11 mouse cellular contexts compared by ENCODE assay signal in the genomic region with DNA sequence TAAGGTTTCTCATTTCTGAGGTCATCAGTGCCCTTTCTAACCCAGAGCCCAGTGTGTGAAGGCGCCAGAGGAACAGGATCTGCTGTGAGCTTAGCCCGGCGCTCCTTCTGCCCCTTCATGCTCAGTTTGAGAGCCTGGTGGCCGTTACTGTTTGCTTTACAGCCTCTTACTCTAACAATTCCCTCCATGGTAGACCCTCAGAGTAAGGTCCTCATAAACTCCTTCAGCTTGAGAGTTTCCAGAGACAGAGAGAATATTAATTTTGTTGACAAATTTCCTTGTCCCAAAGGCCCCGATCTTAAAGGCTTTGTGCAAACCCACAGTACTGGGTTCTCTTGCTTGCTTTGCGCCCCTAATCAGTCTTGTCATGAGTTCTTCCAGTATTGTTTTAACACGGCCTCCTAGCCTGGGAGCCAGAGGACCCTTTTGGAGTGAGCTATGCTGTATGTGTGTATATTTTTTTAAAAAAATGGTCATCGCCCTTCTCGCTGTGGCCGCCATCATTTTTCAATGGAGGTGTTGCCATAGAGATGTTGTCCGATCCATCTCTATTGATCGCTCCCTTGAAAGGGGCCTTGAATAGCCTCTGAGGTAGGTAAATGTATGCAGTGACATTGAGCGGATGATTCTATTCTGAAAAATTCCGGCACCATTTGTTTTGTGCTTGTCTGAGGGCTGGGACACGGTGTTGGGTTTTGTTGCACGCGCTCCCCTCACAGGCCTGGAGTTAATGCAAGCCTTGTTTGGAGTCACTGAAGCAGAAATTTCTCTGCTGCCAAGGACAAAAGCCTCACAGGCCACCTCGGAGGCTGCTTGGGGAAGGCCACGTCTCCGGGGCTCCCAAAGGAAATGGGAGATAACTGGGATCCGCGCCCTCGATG.
DNase-seq lines count a peak whose midpoint lies in the region; ATAC-seq lines count a peak whose summit lies in the region.
"Had no signal": no experiment of that assay in that cellular context is flagged by ENCODE, and none has a peak within 500 bp of the region (broad histone marks: within the 10 kb centered on the region; RNA-seq: fewer than 3 reads in every experiment).

No protein-coding gene starts in this region.

- peaks cover 9% of the 10 kb centered on the region for H3K4me1 ChIP-seq in forebrain, embryonic 14.5 days (ENCODE audit: control insufficient read depth, insufficient read depth, low read length)
- peaks cover 21% of the 10 kb centered on the region for H3K4me1 ChIP-seq in neural tube, embryonic 15.5 days

- no peak overlapping the region for H3K4me3 ChIP-seq in forebrain, embryonic 14.5 days (ENCODE audit: low read depth, low read length)
- no peak overlapping the region for H3K4me3 ChIP-seq in neural tube, embryonic 15.5 days (replicated peaks)

- peak; percentile 50 for DNase-seq in left cerebral cortex, postnatal 4 days
- DNase-seq in left cerebral cortex, adult 18-20 months (ENCODE audit: low spot score in 2 of 2): no peak
- peak; percentile 88 for DNase-seq in forebrain, embryonic 14.5 days (ENCODE audit: low spot score)
- peak; percentile 85 for DNase-seq in mesoderm, embryonic 11.5 days (ENCODE audit: low read depth, low spot score)
- DNase-seq in adrenal gland, adult (ENCODE audit: inconsistent age in 2 of 2, low spot score in 1 of 2): no peak
- DNase-seq: cerebellum, postnatal 25 days; heart, adult 18-20 months had no signal

- peak; percentile 87 for ATAC-seq in forebrain, embryonic 14.5 days
- ATAC-seq in neural tube, embryonic 15.5 days (ENCODE audit: low FRiP score): peak; percentile 54
- no peak for ATAC-seq in megakaryocyte-erythroid progenitor cell, adult 5-6 weeks (replicated peaks; ENCODE audit: low FRiP score, low TSS enrichment, poor library complexity, severe bottlenecking)
- no peak for ATAC-seq in erythroid progenitor cell, adult 5-6 weeks (replicated peaks; ENCODE audit: low FRiP score, poor library complexity, severe bottlenecking)

- peaks cover 43% of the 10 kb centered on the region for H3K27me3 ChIP-seq in forebrain, embryonic 14.5 days (replicated peaks; ENCODE audit: control insufficient read depth, insufficient read depth, low read length)
- peaks cover 72% of the 10 kb centered on the region for H3K27me3 ChIP-seq in neural tube, embryonic 15.5 days (replicated peaks)

- H3K4me2 ChIP-seq in forebrain, embryonic 14.5 days (ENCODE audit: low read length): peak overlapping the region; percentile 16; the same call in 1 of the 2 replicates
- peak overlapping the region; percentile 23 for H3K4me2 ChIP-seq in neural tube, embryonic 15.5 days

- intact Hi-C loops in left cerebral cortex, postnatal 4 days (cut with DNase I): no loop called here

- no peak overlapping the region for H3K9ac ChIP-seq in forebrain, embryonic 14.5 days (ENCODE audit: low read length)
- no peak overlapping the region for H3K9ac ChIP-seq in neural tube, embryonic 15.5 days (replicated peaks)

- peak overlapping the region; percentile 15; the same call in 1 of the 2 replicates for H3K27ac ChIP-seq in forebrain, embryonic 14.5 days (ENCODE audit: low read depth, low read length)
- no peak overlapping the region for H3K27ac ChIP-seq in neural tube, embryonic 15.5 days (replicated peaks)
- H3K27ac ChIP-seq: macrophage had no signal

- no peaks in the 10 kb centered on the region for H3K9me3 ChIP-seq in forebrain, embryonic 14.5 days (replicated peaks; ENCODE audit: control insufficient read depth, low read length)
- no peaks in the 10 kb centered on the region for H3K9me3 ChIP-seq in neural tube, embryonic 15.5 days (replicated peaks)

- WGBS in forebrain, embryonic 14.5 days: 10% methylated on average over 23 of the region's 23 CpGs
- 25% methylated on average over 23 of the region's 23 CpGs for WGBS in neural tube, embryonic 15.5 days

- H3K36me3 ChIP-seq in forebrain, embryonic 14.5 days (ENCODE audit: control insufficient read depth, insufficient read depth, low read length): no peaks in the 10 kb centered on the region
- H3K36me3 ChIP-seq in neural tube, embryonic 15.5 days: no peaks in the 10 kb centered on the region

Comparison
In these comparisons a context has a peak if more than half of its experiments do, and no peak if none do; other contexts are left out.
1. DNase-seq: peak in left cerebral cortex, postnatal 4 days (single experiment), forebrain, embryonic 14.5 days (single experiment) and mesoderm, embryonic 11.5 days (single experiment); none in left cerebral cortex, adult 18-20 months (0 of 2) and adrenal gland, adult (0 of 2).
2. ATAC-seq: peak in forebrain, embryonic 14.5 days (single experiment) and neural tube, embryonic 15.5 days (single experiment); none in megakaryocyte-erythroid progenitor cell, adult 5-6 weeks (single experiment) and erythroid progenitor cell, adult 5-6 weeks (single experiment).